Mouse (Mus musculus) R1 (cell line): ENCODE data around the gene Lamtor3.
"Not testable (repeated sequence)": the region's sequence is repeated elsewhere in the genome, so short reads cannot be mapped to it uniquely, and the experiment has no call there.

Experiments
- DNase-seq: peaks from one replicate; pipeline ENCODE4 v3.0.0-alpha.2; 2018; ENCODE audit warnings: low read depth, low spot score

Gene Lamtor3

DNA sequence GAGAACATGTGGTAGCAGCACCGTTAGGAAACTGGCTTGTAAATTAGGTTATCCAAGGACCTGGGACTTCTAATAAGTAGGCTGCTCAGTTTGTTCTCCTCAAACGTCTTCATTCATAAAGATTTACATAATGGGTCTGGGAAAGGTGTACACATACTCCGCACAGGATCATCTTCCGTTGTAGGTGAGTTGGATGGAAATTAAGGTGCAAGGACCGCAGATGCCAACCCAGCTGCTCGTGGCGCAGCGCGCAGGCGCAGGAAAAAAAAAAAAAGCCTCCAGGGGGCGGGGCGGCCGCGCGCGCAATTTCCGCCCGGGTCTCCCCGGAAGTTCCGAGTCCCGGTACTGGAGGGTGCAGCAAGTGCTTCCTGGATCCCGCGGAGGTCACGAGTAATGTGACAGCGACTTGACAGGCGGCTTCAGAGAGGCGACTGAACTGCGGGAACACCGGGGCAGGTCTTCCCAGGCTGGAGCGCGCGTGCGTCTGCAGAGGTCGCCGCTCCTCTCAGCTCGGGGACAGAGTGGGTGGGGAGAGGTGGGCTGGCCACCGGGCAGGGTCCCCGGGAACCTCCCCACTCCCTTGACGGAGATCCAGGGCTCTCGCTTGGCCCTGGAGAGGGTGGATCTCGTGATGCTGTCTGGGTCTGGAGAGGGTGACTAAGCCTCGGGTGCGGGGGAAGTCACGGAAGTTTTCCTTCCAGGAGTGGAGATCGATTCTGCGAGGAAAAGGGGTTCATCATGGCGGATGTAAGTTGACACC is at the start of gene Lamtor3:
Lamtor3 (plus strand) TSS at position 335 of the 760 bp plus-strand sequence.
- DNase-seq = peak; percentile 87

DNA sequence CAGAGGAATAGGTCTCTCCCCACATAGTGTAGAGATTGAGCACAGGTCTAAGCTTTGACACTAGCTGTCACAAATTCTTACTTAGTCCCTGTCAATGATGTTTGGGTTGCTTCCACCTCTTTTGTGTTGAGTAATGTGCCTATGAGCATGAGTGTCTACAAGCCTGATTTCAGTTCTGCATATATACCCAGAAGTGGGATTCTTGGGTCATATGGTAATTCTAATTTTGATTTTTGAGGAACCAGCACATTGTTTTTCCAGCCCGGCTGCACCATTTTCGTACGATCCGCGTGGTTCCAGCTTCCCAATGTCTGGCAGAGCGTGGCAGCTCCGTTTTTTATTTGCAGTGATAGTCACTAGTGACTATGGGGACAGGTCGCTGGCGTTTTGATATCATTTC is 48.9 kb upstream of the Lamtor3 start:
- no peak for DNase-seq

DNA sequence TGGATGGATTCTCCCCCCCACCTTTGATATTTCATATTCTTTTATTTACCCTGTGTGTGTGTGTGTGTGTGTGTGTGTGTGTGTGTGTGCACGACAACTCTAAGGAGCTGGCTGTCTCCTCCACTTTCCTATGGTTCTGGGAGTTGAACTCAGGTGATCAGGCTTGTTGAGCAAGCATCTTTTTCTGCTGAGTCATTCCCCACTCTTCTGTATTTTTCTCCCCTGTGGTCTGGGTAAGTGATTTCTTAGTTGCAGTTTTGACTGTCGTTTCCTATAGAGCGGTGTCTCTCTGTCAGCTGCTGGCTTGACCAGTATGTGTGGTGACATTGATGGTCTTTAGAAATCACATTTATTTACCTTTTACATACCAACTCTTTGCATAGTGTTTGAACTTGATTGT is 39.0 kb upstream of the Lamtor3 start:
- peak; percentile 48 for DNase-seq

DNA sequence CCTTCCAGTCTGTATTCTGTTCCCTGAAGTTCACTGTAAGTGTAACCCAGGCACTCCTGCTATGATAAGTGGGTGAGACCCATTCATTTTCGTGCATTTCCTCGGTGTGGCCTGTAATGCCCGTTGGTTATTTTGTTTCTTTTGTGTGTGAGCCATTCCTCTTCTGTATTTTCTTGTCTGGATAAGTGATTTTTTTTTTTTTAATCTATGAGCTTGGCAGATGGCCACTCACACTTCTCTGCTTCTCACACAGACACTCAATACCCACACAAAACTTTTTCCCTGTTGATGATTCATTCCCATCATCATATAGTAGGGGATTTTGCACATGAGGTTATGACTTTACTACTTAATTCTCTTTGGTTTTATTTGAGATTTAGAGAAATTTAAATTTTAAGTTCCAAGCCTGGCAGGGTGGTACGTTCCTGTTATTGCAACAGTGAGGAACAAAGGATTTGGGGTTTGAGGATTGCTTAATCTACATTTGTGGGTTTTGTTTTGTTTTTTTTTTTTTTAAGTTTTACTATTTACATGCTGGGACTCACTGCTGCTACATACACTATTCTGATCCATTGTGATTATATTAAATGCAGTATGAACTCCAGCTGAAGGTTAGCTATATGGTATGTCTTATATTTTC is 38.1 kb upstream of the Lamtor3 start:
- DNase-seq = no peak

DNA sequence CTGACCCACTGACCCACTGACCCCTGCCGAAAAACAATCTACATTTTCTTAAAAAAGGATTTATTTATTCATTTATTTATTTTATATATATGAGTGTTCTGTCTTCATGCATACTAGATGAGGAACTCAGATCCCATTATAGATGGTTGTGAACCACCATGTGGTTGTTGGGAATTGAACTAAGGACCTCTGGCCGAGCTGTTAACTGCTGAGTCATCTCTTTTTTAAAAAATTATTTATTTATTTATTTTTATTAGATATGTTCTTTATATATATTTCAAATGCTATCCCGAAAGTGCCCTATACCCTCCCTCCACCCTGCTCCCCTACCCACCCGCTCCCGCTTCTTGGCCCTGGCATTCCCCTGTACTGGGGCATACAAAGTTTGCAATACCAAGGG is 37.2 kb upstream of the Lamtor3 start:
- DNase-seq = no peak

DNA sequence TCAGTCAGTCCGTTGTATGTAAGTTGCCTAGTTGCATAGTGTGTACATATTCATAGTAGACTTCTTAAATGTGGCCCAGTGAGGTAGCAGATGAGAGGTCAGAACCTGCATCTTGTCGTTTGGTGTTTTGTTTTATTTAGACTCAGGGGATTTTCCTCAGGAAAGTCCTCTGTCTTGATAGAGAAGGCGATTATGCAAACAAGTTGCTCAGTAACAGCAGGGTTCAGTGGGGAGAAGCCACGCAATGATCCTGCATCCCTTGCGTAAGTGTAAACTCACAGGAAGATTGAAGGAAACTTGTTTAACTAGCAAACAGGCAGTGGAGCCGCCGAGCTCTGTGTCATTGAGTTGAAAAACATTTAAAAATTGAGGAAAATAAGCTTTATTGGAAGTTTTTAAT is 30.3 kb upstream of the Lamtor3 start:
- no peak for DNase-seq

DNA sequence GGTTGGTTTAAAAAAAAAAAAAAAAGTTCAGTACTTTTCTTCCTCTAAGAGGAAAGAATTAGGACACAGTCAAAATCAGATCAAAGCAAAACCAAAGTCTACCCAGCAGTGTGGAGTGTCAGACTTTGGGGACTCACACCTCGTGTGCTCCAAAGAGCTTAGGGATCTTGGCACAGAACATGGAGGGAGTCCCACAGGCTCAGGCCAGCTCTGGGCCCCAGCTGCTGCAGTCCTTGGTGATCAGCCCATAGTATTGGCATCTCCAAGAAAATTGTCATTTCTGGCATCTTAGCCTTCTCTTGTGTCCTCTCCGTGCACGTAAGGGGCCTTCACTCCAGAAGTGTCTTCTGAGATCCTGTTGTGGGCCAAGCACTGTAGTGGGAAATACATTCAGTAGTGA is 27.2 kb upstream of the Lamtor3 start:
- no peak for DNase-seq

DNA sequence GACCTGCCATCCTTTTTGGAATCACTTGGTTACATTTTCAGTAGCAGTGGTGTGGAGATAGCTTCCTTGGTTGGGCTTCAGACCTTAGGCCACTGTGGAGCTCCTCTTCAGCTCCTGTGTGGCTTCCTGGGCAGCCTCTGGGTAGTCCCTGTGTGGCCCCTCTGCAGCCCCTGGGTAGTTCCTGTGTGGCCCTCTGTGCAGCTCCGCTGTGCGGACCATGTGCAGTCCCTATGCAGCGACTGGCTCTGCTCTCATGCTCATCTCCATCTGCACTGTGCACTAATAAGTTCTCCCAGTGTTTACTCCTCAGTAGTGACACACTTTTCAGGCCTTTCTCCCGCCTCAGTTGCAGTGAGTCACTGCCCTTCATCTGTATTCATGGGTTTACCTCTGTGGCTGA is 26.2 kb upstream of the Lamtor3 start:
- no peak for DNase-seq

DNA sequence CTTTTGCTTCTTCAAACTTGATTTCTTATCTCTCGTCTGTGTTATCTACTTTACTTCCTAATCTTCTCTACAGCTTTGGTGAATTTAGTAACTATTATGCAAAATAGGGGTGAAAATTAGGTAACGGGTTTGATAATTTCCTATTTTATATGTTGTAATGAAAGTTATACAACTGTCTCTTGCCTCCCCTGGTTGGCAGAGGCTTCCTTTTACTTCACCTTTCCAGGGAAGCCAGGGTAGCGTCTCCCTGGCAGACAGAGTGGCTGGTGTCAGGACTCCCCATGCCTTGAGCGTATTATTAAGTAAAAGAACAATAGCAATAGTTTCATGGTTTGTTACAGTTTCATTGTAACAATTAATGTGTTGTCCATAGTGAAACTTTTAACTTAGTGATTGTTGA is 24.5 kb upstream of the Lamtor3 start:
- DNase-seq = no peak

DNA sequence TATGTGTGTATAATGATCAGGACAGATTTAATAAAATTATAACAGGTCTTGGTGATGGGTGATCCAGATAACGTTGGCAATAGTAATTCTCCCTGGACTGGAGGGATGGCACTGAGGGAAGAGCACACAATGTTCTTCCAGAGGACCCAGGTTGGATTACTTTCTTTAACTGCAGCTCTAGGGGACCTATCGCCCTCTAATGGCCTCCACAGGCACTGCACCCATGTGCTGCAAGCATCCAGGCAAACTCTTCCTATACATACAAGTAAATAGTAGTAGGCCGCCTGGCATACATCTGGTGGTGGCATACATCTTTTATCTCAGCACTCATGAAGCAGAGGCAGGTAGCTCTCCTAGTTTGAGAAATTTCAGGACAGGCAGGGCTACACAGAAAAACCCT is 23.1 kb upstream of the Lamtor3 start:
- DNase-seq = peak; percentile 48

DNA sequence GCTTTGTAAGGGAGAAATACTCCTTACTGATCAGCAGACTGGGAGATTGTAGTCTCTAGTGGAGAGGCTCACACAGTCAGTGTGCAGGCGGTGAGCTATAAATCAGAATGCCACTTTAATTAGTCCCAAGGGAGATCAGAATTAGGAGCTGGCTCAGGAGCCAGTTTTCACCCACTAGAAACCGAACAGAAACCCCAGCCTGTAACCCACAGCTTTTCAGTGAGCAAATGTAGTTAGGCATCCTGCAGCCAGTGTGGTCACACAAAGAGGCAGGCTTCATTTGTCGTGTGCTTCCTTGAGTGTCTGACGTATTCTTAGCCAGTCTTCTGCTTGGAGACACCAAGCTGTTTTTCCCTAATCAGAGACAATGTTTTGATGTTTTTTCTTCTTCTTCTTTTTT is 21.9 kb upstream of the Lamtor3 start:
- DNase-seq = no peak

DNA sequence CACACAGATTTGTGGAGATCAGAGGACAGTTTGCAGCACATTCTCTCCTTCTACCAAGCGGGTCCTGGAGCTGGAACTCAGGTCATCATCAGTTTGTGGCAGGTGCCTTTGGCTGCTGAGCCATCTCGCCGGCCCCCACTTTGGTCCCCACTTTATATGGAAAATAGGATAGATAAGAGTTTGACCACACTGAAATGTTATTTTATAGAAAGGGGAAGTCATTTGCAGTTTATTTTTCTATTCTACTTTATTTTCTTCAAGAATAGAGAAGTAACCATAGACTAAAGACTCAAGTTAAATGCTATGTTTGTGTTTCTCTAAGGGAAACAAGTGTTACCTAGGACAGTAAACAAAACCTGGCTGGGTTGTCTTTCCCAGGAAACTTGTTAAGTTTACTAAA is 21.4 kb upstream of the Lamtor3 start:
- DNase-seq = no peak

DNA sequence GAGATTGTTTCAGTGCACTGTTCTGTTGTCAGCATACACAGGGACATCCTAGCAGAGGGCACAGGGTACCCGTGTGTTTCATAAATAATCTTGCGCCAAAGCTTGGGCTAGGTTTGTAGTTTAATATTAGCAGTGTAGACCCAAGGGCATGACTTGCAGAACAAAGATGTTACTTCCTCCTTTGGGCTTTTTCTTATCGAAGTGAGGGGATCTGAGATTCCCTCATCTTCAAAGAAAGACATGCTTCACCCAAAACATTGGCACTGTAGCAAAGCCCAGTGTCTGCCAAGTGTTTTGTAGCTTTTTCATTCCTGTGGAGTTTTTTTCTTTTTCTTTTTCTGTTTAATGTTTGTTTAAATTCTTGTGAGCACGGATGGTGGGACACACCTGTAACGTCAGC is 20.6 kb upstream of the Lamtor3 start:
- DNase-seq = no peak

DNA sequence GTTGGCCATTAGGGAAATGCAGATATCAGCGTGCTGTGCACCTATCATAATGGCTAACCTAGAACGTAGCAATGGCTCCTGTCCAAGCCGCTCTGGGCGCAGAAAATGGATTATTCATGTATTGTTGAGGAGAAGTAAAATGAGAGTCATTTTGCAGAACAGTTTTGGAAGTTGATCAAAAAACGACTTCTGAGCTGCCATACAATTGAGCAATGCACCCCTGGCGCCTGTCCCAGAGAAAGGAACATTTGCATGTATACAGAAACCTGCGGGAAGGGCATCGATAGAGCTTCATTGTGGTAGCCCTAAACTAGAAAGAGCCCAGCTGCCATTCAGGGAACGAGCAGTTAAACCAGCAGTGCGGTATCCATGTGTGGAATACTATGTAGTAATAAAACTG is 18.2 kb upstream of the Lamtor3 start:
- DNase-seq = no peak

DNA sequence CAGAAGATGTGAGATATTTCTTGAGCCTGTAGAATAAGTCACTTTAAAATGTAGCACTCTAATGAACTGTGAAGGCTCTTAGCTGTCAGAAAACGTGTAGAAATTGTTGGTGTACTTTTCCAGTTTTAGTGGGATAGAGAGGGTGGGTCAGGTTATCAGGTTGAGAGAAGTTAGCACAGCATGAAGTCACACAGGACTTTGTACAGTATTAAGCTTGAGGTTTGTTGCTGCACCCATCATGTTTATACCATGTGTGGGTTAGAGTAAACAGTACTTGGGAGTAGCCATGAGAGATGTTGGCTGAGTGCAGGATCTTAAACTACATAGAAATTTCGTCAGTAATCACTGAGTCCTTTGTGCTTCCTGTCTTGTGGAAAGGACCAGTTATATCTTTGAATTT is 5.2 kb upstream of the Lamtor3 start:
- DNase-seq = no peak

DNA sequence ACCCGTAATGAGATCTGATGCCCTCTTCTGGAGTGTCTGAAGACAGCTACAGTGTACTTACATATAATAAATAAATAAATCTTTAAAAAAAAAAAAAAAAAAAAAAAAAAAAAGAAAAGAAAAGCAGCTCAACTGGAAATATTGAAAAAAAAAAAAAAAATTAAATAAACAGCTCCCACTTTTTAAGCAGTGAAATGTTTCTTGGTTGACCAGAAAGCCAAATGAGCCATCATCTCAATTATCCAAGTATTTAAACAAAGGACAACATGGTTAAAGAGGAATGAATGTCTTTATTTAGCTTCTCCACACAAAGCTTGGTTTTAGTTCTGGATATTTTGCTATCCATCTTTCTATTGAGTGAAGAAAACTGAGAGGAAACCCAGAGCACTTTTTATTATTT is 3.7 kb upstream of the Lamtor3 start:
- not testable (repeated sequence) for DNase-seq

DNA sequence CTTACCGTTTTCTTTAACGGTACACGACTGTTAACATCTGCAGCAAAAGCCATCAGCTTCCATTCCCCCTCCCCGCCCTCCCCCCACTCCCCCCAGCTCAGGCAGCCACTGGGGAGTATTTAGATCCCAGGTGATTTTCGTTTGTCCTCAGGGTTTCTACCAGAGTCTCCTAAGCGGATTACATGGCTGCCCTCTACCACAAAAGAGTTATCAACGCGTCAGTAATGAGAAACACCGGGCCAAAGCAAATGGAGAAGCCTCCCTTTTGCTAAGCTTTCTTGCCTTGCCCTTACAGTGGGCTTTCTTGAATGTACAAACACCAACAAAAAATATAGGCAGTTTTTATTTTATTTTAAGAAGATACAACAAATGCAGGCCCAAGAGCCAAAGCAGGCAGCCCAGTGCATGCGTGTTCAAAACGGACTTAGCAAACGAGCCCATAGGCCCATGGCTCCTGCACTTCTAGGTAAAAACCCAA is 573 bp upstream of the Lamtor3 start:
- DNase-seq = no peak

DNA sequence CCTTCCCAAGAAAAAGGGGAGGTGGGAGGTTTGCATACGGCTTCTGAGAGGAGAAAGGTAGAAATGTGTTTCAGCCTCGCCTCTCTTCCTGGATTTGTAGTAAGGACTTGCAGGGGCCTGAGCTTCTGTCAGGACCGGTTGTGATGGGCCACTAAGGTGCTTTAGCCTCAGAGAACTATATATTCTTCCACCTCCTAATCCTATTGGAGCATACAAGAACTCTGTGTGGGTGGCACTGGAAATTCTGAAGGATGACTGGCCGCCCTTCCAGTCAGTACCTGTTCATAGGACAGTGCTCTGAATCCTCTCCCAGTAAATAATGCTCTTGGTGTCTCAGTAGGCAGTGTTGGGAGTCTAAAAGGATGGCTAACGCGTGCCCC is 616 bp downstream of the Lamtor3 start:
- peak; percentile 83 for DNase-seq

DNA sequence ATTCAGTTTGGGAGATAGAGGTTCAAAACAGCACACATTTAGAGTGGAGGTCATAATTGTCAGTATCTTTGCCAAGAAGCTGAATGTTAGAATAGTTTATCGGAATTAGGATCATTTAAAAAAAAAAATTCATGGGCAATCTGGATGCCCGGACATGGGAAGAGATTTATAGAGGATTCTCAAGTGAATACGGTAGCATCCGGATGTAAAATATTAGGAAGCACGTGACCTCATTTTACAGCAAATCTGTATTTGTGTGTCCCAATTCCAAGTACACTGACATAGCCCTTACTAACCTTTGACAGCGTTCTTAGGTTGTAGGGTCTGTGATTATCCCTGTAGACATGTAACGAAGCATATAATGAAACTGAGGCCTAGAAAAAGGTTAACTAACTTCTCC is 1.1 kb downstream of the Lamtor3 start:
- no peak for DNase-seq

DNA sequence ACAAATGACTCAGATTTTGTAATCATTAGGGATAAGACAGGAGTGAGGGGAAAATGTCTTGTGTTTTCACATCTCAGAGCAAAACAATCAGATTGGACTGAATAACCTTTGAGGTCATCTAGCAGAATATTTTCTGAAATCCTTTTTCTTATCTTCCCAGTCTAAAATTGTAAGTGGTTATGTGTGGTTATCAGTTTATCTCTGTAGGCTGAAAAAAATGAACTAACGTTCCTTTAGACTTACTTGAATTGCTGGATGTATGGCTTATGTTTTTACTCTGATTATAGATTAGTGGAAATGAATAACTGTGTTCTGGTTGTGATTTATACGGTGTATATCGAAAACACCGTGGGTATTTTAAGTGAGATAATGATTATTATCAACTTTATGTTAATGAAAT is 2.3 kb downstream of the Lamtor3 start:
- DNase-seq = no peak

DNA sequence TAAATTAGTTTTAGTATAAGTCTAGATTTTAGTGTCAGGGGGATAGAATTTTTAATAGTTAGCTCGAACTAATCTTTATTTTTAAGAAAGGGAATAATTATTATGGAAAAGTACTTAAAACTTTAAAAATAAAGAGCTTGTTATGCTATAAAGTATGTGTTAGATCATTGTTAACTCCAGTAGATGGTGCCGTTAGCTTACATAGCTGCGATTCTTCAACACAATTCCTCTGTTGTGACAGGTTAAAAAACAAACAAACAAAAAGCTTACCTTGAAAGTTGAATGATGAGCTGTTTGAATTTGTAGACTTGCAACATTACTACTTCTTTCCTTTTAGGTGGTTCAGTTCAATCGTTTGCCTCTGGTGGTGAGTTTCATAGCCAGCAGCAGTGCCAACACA is 8.7 kb downstream of the Lamtor3 start:
- DNase-seq = no peak

DNA sequence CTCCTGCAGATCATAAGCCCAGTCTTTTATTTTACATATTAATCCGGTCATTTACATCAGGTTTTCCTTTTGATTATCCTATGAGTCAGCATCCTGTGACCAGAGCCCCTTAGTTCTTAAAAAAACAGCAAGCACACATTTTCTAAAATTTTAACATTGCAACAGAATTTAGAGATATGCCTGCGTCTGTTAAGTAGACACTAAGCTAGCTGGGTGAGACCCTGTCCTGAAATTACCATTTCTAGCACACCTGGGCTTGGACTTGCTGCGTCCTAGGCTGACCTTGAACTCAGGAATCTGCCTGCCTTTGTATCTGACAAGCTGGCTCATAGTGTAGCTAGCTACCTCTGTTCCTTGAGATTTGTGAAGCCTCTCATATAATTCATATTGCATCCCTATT is 11.6 kb downstream of the Lamtor3 start:
- DNase-seq = peak; percentile 45

DNA sequence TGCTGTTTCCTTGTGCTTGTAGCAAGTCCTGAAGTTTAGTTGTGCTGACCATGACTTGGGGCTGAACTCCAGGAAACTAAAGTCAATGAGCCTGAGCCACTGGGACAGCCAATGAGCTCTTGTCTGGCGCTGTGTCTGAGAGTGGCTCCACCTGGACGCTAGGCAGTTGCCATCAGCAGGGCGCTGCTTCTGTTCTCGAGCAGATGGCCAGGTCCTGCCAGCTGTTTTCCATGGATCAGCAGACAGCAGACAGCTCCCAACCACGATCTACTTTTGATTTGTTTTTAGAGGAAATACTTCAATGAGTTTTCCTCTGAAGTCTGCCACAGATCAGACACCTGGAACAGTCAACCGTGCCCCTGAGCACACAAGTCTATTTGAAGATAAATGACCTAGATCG is 14.4 kb downstream of the Lamtor3 start:
- no peak for DNase-seq

DNA sequence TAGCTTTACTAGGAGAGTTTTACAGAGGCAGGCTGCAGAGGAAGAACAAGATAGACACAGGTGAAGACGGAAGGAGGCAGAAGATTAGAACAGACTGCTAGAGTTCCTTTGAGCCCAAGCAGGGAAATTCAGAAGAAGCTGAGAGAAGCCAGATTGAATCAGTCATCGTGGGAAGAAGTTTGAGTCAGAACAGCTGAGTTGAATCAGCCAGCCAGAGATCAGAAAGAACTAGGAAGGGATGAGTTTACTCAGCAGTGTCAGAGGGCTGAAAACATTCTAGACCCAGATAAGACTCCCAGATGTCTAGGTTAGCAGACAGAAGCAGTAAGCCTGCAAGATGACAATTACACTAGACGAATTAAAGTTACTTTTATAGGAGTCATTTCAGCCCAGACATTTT is 15.7 kb downstream of the Lamtor3 start:
- DNase-seq = no peak
